Mouse (Mus musculus) kidney, embryonic 14.5 days (tissue): Measurements from ENCODE around the gene Ahdc1. TPM values are rescaled to one million over a fixed set of nuclear protein-coding genes. Genes with fewer than 3 reads are reported as not detected.

Experiments
- ATAC-seq: fragments of 200-750 bp; cut with Nextera tagmentation; 2 replicates; pipeline ENCODE4 v1.8.0; 2017; ENCODE audit warnings: moderate number of reproducible peaks, mild to moderate bottlenecking, moderate TSS enrichment, moderate library complexity; ENCODE audit not compliant: low FRiP score, low TSS enrichment
- H3K27ac ChIP-seq: fragments of 300-500 bp; sonication (generic); 2 replicates; pipeline ENCODE4 v1.5.1; 2014; ENCODE audit warnings: low read depth, mild to moderate bottlenecking, low read length, moderate library complexity, mixed read lengths
- H3K27me3 ChIP-seq: fragments of 300-500 bp; sonication (generic); 2 replicates; pipeline ENCODE4 v1.6.1; 2014; ENCODE audit warnings: mild to moderate bottlenecking, low read length; ENCODE audit not compliant: control insufficient read depth, insufficient read depth
- H3K36me3 ChIP-seq: fragments of 300-500 bp; sonication (generic); 2 replicates; pipeline ENCODE4 v1.6.1; 2014; ENCODE audit warnings: low read length, mixed read lengths; ENCODE audit not compliant: control insufficient read depth, insufficient read depth
- H3K4me1 ChIP-seq: fragments of 300-500 bp; sonication (generic); 2 replicates; pipeline ENCODE4 v1.6.1; 2014; ENCODE audit warnings: low read length, mixed read lengths; ENCODE audit not compliant: control insufficient read depth, insufficient read depth
- H3K4me2 ChIP-seq: fragments of 300-500 bp; sonication (generic); replicated peaks from 2 replicates; pipeline ENCODE4 v1.6.1; 2014; ENCODE audit warnings: low read depth, mild to moderate bottlenecking, low read length
- H3K4me3 ChIP-seq: fragments of 300-500 bp; sonication (generic); 2 replicates; pipeline ENCODE4 v1.5.1; 2014; ENCODE audit warnings: mild to moderate bottlenecking, low read length
- H3K9ac ChIP-seq: fragments of 300-500 bp; sonication (generic); 2 replicates; pipeline ENCODE4 v1.6.1; 2014; ENCODE audit warnings: low read depth, mild to moderate bottlenecking, low read length, moderate library complexity
- H3K9me3 ChIP-seq: fragments of 300-500 bp; sonication (generic); 2 replicates; pipeline ENCODE4 v1.6.1; 2016; ENCODE audit warnings: low read length; ENCODE audit not compliant: control insufficient read depth
- WGBS: fragments of 180-500 bp; shearing (Covaris S2); extraction: QIAGEN DNeasy Blood & Tissue Kit; methylation state at CpG from one replicate; pipeline ENCODE4 v1.1.7; 2014; 5-methylcytosine and 5-hydroxymethylcytosine counted together
- polyA plus RNA-seq: library from polyadenylated mRNA; unstranded; fragments of >200 nt; fragmentation: Nextera tagmentation; extraction: Ambion mirVana; gene quantifications from 2 replicates; pipeline ENCODE4 v1.2.1, GENCODE M21; 2014

Gene Ahdc1
- polyA plus RNA-seq, 1 experiment from 2014 or later = 12.1 TPM

DNA sequence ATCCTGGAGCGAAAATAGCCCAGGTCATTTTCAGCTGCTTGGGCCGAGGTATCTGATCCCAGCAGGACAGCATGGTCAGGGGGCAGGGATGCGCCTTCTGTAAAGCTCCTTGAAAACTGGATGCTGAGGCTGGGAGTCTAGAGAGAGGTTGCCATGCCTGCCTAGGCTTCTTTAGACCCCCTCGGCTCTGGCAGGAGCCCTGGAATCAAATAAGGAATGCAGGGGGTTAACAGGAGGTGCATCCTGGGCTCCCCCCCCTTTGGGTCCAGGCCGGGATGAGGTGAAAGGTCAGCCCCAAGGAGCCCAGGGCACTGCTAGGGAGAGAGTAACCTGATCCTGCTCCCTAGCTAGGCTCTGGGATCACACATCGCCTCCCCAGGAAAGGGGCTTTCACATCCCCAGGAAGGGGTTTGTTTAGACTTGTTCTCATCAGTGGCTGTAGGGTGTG lies 33.6 kb downstream of the Ahdc1 start:
- Histone ChIP-seq H3K36me3 (no peaks in the 10 kb centered on the region), H3K27me3 (no peaks in the 10 kb centered on the region), H3K4me1 (peaks cover 98% of the 10 kb centered on the region), H3K4me3 (no peak overlapping the region), H3K4me2 (peak overlapping the region; percentile 15; the same call in 1 of the 2 replicates), H3K27ac (peak overlapping the region; percentile 76; the same call in 1 of the 2 replicates), H3K9me3 (no peaks in the 10 kb centered on the region), H3K9ac (peak overlapping the region; percentile 13; the same call in 1 of the 2 replicates)
- no peak for ATAC-seq
- 19% methylated on average over 6 of the region's 6 CpGs for WGBS

GRCm38 (mm10) chr4:133045771-133046474 lies 34.9 kb downstream of the Ahdc1 start:
- whole genome bisulfite sequencing = 33% methylated on average over 11 of the region's 11 CpGs
- no peaks in the 10 kb centered on the region for H3K9me3 ChIP-seq
- no peak for ATAC-seq
- H3K36me3 ChIP-seq = no peaks in the 10 kb centered on the region
- H3K4me1 ChIP-seq = peaks cover 96% of the 10 kb centered on the region
- peak overlapping the region; percentile 44 for H3K9ac ChIP-seq
- H3K27me3 ChIP-seq = no peaks in the 10 kb centered on the region
- H3K4me3 ChIP-seq = no peak overlapping the region
- H3K4me2 ChIP-seq = no peak overlapping the region
- H3K27ac ChIP-seq = peak overlapping the region; percentile 53

DNA sequence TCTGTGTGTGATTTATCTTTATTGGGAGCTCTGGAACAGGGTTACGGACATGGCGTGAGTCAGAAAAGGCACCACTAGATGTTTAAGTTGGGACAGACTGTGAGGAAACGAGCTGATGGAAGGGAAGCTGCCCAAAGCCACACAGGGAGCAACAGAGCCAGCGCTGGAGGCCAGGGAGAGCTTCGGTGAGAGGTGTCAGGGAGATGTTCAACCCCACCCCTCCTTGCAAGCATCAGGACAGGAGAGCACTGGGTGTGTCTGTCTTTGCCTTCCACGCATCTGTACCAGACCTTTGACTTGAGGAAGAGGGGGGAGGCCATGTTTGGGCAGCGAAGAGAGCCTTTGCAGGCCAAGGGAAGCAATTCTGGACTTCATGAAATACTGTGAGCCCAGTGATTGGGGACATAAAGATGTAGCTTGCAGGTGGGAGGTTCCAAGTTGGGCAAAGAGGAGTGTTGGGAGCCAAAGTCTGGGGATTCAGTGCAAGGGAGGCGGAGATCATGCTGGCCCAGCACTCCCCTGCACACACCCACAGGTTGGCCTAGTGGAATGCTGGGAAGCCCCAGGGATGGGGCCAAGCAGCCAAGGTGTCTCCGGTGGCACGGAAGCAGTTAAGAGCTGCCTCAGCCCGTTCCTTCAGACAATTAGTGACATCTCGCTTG lies 35.8 kb downstream of the Ahdc1 start:
- H3K4me2 ChIP-seq = no peak overlapping the region
- no peaks in the 10 kb centered on the region for H3K27me3 ChIP-seq

DNA sequence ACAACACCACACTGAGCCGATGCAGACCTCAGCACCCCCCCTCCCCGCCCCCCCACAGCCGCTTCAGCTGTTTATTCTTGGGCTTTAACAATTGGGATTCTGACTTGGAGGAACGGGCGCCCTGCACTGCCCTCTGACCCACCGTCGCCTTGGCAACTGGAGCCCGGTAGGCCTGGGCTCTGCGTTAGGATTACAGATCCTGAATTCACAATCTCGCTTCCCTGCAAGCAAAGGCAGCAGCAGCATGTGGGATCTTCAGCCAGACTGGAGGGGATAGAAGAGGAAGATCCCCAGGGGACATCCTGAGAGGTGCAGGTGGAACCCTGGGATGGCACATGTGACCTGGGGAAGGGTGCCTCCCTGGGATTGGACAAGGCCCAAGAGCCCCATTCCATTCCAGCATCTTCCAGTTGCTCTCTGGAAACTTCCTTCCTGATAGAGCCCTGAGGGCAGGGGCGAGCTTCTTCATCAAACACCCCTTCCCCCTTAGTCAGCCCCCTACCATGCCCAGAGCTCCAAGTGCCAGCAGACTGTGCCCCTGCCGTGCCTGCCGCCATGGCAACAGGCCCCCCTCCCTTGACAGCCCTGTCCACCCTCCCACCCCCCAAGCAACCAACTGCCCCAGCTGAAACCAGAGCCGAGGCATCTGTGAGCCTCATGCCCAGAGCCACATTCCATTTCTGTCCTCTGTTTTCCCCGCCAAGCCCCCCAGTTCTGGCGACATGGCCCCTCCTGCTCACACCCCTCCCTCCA lies 36.5 kb downstream of the Ahdc1 start:
- Histone ChIP-seq H3K9ac (0 out of 2 replicates have a peak overlapping the region, but pooled peaks have one; percentile 8), H3K4me1 (peaks cover 96% of the 10 kb centered on the region), H3K27ac (peak overlapping the region; percentile 20; the same call in 1 of the 2 replicates), H3K4me2 (no peak overlapping the region), H3K9me3 (no peaks in the 10 kb centered on the region), H3K27me3 (no peaks in the 10 kb centered on the region), H3K4me3 (no peak overlapping the region), H3K36me3 (no peaks in the 10 kb centered on the region)
- ATAC-seq = no peak
- WGBS = 14% methylated on average over 16 of the region's 16 CpGs

More for the DNA sequence above, 35.8 kb downstream of the Ahdc1 start:
- H3K36me3 ChIP-seq = no peaks in the 10 kb centered on the region
- peak overlapping the region; percentile 19; the same call in 1 of the 2 replicates for H3K9ac ChIP-seq
- H3K9me3 ChIP-seq = no peaks in the 10 kb centered on the region
- H3K4me3 ChIP-seq = no peak overlapping the region
- WGBS = 27% methylated on average over 12 of the region's 12 CpGs
- H3K27ac ChIP-seq = peak overlapping the region; percentile 20
- no peak for ATAC-seq
- peaks cover 96% of the 10 kb centered on the region for H3K4me1 ChIP-seq

DNA sequence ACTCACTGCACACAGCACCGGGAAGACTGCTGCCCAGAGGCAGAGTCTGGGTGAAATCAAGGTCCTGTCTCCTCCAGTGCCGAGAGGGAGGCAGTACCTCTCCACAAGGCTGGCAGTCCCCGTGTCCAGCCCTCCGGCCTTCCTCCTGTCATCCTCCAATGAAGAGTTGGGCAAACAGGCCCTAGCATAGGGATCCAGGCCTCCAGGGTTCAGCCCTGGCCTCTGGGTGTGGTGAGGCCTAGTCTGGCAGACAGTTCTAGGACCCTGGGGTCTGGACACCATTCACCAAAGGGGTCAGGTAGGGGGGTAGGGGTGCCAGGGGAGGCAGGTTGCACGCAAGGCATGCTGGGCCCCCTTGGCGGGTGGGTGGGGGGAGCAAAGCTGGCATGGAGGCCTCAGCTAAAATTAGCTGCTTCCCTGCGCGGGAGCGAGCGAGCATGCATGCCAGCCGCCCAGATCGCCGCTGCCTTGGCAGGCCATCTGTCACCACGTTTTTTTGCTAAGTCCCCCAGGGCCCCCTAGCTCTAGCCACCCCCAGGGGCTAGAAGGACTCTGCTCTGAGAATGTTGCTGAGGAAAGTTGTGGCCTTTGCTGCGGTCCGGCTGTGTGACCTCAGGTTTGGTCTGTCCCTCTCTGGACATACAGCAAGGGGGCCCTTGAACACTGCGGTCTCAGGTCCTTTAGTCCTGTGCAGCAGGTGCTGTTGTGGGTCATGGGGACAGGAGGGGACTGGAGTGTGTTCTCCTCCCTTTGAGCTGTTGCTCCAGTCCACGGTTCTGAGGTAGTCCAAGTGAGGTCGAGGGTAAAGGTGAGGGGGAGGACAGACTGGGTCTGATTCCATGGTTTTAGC lies 38.2 kb downstream of the Ahdc1 start:
- H3K4me1 ChIP-seq = peaks cover 94% of the 10 kb centered on the region
- peak overlapping the region; percentile 45; the same call in 1 of the 2 replicates for H3K9ac ChIP-seq
- no peak overlapping the region for H3K4me3 ChIP-seq
- H3K36me3 ChIP-seq = no peaks in the 10 kb centered on the region; the same call in 1 of the 2 replicates
- H3K27ac ChIP-seq = peak overlapping the region; percentile 55; the same call in 1 of the 2 replicates
- no peaks in the 10 kb centered on the region for H3K27me3 ChIP-seq
- H3K4me2 ChIP-seq = no peak overlapping the region
- no peak for ATAC-seq
- H3K9me3 ChIP-seq = no peaks in the 10 kb centered on the region
- WGBS = 42% methylated on average over 19 of the region's 19 CpGs

- Histone ChIP-seq H3K4me1 (peaks cover 89% of the 10 kb centered on the region), H3K36me3 (peaks cover 6% of the 10 kb centered on the region), H3K27ac (no peak overlapping the region), H3K27me3 (no peaks in the 10 kb centered on the region), H3K9ac (0 out of 2 replicates have a peak overlapping the region, but pooled peaks have one; percentile 28), H3K9me3 (no peaks in the 10 kb centered on the region), H3K4me3 (no peak overlapping the region), H3K4me2 (no peak overlapping the region)
- WGBS = 61% methylated on average over 9 of the region's 9 CpGs
- ATAC-seq = no peak
Measured at GRCm38 (mm10) chr4:133050196-133050836, 39.3 kb downstream of the Ahdc1 start.

- no peaks in the 10 kb centered on the region for H3K9me3 ChIP-seq
- peaks cover 89% of the 10 kb centered on the region for H3K4me1 ChIP-seq
- WGBS = 89% methylated on average over 6 of the region's 6 CpGs
- H3K36me3 ChIP-seq = peaks cover 6% of the 10 kb centered on the region
- no peak overlapping the region for H3K4me2 ChIP-seq
- no peak overlapping the region for H3K27ac ChIP-seq
- H3K27me3 ChIP-seq = no peaks in the 10 kb centered on the region
- ATAC-seq = no peak
- no peak overlapping the region for H3K9ac ChIP-seq
- H3K4me3 ChIP-seq = no peak overlapping the region
Measured at GRCm38 (mm10) chr4:133050837-133051549, 39.9 kb downstream of the Ahdc1 start.
